Mouse (Mus musculus): ENCODE data around the gene Anxa2.

Gene Anxa2

GRCm38 (mm10) chr9:69458982-69459381 lies 5.6 kb downstream of the Anxa2 start:
- DNase-seq (ENCODE audit: low spot score) = no peak

DNA sequence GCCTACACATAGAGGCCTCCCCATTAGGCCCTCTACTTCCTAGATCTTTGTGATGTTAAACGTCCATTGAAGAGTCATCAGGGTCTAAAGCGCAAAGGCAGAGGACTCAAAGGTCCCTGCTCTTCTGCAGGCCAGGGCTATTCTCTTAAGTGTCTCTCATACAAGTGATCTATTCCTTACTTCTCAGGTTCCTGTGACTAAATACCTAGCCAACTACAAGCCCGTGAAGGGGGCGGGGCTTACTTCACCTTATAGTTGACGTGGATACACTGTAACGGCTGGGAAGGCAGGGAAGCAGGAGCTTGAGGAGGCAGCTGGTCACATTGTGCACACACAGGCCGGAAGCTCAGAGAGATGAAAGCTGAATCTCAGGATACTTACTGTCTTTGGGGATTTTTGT lies 6.5 kb downstream of the Anxa2 start:
- no peak for DNase-seq (ENCODE audit: low spot score)

DNA sequence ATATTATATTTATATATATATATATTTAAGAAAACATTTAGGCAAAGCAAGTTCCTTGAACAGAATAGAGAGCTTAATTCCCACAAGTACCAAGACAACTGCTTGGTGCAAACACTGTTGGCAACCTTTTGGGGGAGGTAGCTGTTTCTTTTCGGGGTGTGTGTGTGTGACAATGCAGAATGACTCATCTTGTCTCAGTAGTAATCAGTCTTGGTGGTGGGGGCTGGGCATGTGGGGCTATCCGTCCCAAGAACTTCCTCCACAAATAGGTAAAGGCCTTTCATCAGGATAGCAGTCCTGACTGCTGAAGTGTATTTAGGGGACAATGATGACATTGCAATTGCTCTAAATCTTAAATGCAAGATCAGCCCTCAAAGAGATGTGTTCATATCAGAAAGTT lies 9.6 kb downstream of the Anxa2 start:
- no peak for DNase-seq (ENCODE audit: low spot score)

GRCm38 (mm10) chr9:69464109-69464756 lies 10.8 kb downstream of the Anxa2 start:
- no peak for DNase-seq (ENCODE audit: low spot score)

DNA sequence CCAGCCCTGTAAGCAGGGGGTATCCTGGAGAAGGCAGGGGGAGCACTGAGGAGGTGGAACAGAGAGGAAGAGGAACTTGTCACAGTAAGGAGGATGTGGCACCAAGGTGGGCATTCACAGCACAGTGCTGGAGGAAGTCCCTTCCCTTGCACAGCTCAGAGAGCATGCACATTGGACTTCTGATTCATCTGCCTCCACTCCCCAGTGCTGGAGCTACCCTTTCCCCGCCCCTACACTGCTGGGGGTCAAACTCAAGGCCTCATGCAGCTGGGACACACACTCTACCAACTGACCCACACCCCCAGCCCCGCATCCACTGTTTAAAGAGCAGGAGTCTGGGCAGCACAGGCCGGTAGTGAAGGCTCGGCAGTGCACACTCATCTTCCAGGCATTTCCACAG lies 12.7 kb downstream of the Anxa2 start:
- no peak for DNase-seq (ENCODE audit: low spot score)

- DNase-seq (ENCODE audit: low spot score) = no peak
Measured at GRCm38 (mm10) chr9:69467310-69467939, 14.0 kb downstream of the Anxa2 start.

DNA sequence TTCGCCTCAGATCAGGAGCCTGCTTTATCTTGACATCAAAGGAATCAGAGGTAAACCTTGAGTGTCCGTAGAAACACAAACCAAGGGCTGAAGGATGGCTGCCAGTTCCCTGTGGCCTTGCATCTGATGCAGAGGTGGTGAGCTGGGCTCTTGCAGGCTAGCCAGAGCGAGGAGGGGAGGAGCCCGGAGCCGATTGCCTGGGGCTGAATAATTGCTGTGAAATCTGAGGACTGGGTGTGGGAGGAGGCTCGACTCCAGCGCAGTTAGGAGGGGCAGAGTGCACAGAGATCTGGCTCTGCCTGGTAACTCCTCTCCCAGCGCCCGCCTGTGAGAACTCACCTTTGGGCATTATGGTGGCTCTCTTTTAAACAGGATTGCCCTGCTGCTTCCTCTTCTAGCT lies 15.6 kb downstream of the Anxa2 start:
- no peak for DNase-seq (ENCODE audit: low spot score)

- DNase-seq (ENCODE audit: low spot score) = no peak
Measured at GRCm38 (mm10) chr9:69470362-69470761, 16.9 kb downstream of the Anxa2 start.

DNA sequence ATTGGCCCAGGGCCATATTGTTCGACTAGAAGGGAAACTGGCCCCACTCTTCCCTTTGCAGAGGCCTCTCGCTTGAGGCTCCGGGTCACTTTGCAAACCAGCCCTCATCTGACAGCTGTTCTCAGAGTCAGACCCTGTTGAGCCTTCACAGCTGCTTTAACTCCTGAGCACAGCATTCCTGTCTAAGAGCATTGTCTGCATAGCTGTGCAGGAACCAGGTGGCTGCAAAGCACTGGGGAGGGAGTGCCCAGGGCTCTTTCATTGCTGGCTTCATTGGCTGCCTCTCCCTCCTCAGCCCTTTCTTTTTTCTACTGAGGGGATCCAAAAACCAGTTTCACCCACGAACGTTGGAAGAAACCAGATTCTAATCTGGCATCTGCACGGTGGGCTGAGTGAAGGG lies 17.5 kb downstream of the Anxa2 start:
- DNase-seq (ENCODE audit: low spot score) = no peak

DNA sequence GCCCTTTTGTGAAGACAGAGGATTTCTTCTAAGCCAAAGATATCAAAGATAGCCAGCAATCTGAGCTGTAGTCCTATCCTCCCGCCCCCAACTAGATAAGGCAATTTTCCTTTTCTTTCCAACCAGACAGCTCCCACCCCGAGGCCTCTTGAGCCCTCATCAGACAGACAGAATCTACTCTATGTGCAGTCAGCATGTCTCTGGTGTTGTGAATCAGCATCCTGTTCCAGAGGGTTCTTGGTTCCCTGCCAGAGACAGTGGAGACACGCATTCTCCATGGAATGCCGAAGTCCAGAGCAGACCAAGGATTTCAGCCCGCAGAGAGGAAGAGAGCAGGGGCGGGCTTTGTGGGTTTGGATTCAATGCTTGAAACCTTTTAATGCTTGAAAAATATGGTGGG lies 19.3 kb downstream of the Anxa2 start:
- DNase-seq (ENCODE audit: low spot score) = no peak

- no peak for DNase-seq (ENCODE audit: low spot score)
Measured at GRCm38 (mm10) chr9:69475873-69476272, 22.5 kb downstream of the Anxa2 start.

DNA sequence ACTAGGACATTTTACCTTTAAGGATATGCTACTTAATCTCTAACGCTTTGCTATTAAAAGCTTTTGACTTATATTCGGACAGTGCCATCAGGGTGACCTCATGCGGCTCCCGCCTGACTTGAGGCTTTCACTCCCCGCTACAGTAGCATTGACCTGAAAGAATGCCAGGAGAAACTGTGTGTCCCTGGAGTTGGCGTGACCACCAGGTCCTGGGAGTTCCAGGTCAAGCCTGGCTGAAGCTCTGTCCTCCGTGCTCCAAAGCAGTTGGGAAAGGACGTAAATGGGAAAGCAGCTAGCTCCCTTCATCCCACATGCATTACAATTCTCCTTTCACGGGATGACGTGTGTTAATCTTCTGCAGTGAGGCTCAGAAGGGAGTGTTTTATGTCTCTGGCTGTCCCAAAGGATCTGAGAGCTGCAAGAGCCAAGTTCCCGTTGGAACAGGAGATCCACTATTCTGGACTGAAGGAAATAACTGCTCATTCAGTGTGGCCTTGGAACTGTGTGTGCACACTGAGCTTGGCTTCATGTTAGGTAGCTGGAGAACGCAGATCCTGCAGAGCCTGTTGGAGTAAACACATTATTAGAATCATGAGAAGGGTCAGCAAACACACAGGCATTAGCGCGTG lies 23.9 kb downstream of the Anxa2 start:
- no peak for DNase-seq (ENCODE audit: low spot score)

GRCm38 (mm10) chr9:69477824-69478222 lies 24.4 kb downstream of the Anxa2 start:
- no peak for DNase-seq (ENCODE audit: low spot score)

DNA sequence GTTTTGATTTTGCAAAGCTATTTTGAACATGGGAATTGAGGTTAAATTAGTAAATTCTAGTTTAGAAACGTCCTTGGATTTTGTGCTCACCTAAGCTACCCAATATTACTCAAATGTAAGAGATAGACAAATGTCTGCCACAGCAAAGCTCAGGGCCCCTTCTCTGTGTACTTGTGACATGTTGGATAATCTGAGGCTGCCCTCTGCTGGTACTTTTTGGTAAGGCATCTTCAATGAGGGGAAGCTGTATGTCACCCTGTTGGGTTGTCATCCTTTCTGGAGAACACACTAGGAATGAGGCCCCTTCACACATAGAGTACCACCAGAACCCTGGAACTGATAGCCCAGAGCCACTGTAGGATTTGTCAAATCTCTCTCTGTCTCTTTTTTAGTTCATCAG lies 26.9 kb downstream of the Anxa2 start:
- peak; percentile 75 for DNase-seq (ENCODE audit: low spot score)

GRCm38 (mm10) chr9:69483811-69484210 lies 30.4 kb downstream of the Anxa2 start:
- no peak for DNase-seq (ENCODE audit: low spot score)

- DNase-seq (ENCODE audit: low spot score) = no peak
Measured at GRCm38 (mm10) chr9:69486140-69486539, 32.7 kb downstream of the Anxa2 start.

DNA sequence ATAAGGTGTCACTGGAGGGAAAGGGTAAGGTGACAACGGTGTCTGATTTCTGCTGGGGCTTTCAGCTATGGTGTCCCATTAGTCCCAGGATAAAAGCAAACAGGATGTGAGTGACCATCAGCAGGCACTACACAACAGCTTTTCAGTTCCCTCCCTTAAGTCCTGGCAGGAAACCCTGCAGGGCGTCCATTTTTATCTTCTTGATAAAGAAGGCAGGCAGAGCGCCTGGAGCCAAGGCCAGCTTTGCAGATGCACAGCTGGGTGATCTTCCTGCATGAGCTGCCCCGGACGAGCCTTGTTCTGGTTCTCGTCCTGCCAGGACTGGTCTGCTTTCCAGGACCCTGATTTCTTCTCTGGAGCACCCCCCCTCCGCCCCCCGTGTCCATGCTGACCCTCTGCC lies 35.1 kb downstream of the Anxa2 start:
- no peak for DNase-seq (ENCODE audit: low spot score)

DNA sequence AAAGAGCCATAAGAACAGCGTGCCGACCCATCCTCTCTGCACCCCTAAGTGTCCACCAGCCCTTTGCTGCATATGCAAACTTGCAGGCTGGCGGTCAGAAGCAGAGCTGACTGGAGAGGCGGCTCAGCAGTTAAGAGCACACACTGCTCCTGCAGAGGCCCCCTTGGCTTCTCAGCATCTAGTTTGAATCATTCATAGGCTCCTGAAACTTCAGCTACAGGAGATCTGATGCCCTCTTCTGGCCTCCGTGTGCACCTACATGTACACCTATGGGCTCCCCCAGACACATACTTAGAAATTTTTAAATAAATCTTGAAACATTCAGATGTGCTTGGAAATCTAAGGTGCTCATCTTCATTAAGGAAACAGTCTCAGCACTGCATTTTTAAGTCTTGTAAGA lies 35.6 kb downstream of the Anxa2 start:
- no peak for DNase-seq (ENCODE audit: low spot score)

DNA sequence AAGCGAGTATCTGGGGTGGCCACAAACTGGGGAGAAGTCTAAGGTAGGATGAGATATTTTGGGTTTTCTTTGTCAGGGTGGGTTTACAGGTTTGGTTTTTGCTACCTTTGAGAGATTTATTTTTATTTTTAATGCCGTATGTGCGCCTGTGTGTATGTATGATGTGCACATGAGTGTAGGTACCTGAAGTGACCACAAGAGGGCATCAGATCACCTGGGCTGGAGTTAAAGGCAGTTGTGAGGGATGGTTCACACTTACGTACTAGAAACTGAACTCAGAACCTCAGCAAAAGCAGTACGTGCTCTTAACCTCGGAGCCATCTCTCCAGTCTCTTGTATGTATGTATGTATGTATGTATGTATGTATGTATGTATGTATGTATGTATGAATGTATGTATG lies 39.4 kb downstream of the Anxa2 start:
- DNase-seq (ENCODE audit: low spot score) = no peak

- peak; percentile 46 for DNase-seq (ENCODE audit: low spot score)
Measured at GRCm38 (mm10) chr9:69502504-69502903, 49.1 kb downstream of the Anxa2 start.

DNA sequence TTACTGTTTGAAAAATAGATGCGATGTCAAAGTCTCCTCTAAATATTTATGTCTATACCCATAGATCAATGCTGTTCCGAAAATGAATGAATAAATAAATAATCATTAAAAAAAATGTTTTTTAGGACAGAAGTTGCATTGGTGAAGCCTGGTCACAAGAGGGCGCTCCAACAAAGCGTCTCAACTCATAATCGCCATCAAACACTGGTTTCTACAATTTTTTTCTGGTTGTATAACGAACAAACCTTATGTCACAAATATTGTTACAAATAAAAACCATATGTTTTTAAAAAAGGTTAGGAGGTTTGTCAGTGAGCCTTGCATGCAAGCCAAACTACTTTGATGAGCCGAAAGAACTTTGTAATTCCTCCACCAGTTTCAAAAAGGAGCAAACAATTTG lies 52.2 kb downstream of the Anxa2 start:
- no peak for DNase-seq (ENCODE audit: low spot score)

- DNase-seq (ENCODE audit: low spot score) = no peak
Measured at GRCm38 (mm10) chr9:69507206-69507605, 53.8 kb downstream of the Anxa2 start.

DNA sequence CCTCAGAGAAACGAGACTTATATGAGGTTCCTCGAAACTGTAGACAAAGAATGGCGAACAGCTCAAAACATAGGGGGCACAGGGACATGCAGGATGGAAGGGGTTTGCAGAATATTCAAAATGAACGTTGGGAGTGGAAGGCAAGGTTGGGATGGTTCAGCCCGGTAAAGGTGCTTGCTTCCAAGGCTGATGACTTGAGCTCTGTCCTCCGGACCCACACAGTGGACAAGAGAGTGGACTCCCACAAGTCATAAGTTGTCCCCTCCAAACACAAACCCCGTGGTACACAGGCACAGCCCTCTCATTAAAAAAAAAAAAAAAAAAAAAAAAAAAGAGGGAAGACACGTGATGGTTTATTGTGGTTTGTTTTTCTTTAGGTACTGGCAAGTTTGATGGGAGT lies 54.6 kb downstream of the Anxa2 start:
- no peak for DNase-seq (ENCODE audit: low spot score)

All from left cerebral cortex, adult 11 months (tissue).